Mouse (Mus musculus) megakaryocyte, embryonic 14.5 days (primary cell): Measurements from ENCODE around the gene Gm17617.

Experiments used
- FLI1 ChIP-seq: IDR thresholded peaks from 2 replicates; pipeline ENCODE4 v1.6.1; 2012; ENCODE audit warnings: low read length, inconsistent platforms, mixed read lengths
- GATA1 ChIP-seq: IDR thresholded peaks from 3 replicates; pipeline ENCODE4 v1.6.1; 2012; ENCODE audit warnings: mixed read lengths, low read length, inconsistent platforms, borderline replicate concordance

- no peak for TF ChIP-seq GATA1
- TF ChIP-seq FLI1, result no peak
Measured at GRCm38 (mm10) chr13:55099066-55099725, 34.2 kb downstream of the Gm17617 start.
